Mouse (Mus musculus) large intestine, adult 2 months (tissue): ENCODE data around the gene Sp3. TPM values are rescaled to one million over a fixed set of nuclear protein-coding genes. Genes with fewer than 3 reads are reported as not detected.
"Not testable (repeated sequence)": the region's sequence is repeated elsewhere in the genome, so short reads cannot be mapped to it uniquely, and the experiment has no call there.

Experiments
- DNase-seq: peaks from one replicate; pipeline ENCODE4 v3.0.0-alpha.2; 2012; ENCODE audit warnings: low read depth, low spot score
- WGBS: fragments of 180-500 bp; shearing (Covaris S2); methylation state at CpG from one replicate; pipeline ENCODE4 v1.1.7; 2018; 5-methylcytosine and 5-hydroxymethylcytosine counted together
- polyA plus RNA-seq: library from polyadenylated mRNA; depleted of rRNA; stranded (reverse); fragments of >200 nt; gene quantifications from 2 replicates; pipeline ENCODE4 v1.2.3, GENCODE M21; 2012

The Sp3 gene
- polyA plus RNA-seq, 1 experiment: 13.3 TPM

- no peak for DNase-seq
- WGBS: 42% methylated on average over 9 of the region's 9 CpGs
Measured at GRCm38 (mm10) chr2:72995346-72996097, 15.3 kb upstream of the Sp3 start.

DNA sequence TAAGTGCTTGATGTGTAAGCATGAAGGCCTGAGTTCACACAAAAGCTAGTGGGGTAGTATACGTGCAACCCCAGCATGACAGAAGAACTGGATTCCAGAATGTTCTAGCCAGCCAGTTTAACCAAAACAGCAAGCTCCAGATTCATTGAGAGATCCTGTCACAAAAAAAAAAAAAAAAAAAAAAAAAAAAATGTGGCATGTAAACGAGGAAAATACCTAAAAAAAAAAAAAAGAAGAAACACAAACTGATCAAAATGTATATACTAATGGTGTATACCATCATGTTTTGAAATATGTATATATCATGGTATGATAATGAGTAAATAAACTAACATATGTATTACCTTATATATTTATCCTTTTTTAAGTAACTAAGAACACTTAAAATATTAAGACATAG is 13.9 kb upstream of the Sp3 start:
- DNase-seq: no peak
- 75% methylated on average over 2 of the region's 2 CpGs for WGBS

DNA sequence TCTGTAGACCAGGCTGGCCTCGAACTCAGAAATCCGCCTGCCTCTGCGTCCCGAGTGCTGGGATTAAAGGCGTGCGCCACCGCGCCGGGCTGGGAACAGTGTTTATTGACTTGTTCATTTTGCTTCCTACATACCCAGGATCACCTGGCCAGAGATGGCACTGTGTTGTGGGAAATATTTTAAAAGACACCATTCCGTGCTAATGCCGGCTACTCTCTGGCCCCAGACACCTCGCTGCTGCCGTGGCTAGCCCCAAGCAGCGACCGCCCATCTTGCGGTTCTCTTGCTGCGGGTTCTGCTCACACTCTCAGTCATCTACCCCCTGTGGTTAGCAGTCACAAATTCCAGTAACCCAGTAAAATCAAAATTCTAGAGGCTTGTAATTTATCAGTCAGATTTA is 12.3 kb upstream of the Sp3 start:
- no peak for DNase-seq
- WGBS: 98% methylated on average over 17 of the region's 17 CpGs

GRCm38 (mm10) chr2:72988945-72989344 is 8.7 kb upstream of the Sp3 start:
- 93% methylated on average over 9 of the region's 9 CpGs for WGBS
- not testable (repeated sequence) for DNase-seq

GRCm38 (mm10) chr2:72986616-72987015 is 6.4 kb upstream of the Sp3 start, which contains the start of gene Gm11084:
Gene Gm11084 (minus strand): TSS chr2:72986716.
- WGBS: 95% methylated on average over 5 of the region's 5 CpGs
- no peak for DNase-seq

DNA sequence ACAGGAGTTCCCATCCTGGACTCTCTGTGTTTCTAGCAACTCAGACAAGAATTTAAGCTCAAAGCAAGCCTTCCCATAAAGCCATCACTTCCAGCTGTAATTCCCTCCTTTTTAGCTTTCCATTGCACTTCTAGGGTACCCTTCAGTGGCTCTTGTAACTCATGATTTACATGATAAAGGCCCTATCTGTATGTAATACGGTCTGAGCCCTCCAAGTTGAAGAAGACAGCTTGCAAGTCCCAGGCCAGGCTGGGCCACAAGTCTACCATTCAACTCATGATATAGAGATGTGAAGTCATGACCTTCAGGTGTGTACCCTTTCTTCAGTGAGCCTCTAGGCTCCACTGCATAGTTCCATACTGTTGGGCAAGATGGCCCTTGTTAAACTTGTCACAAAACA is 5.3 kb upstream of the Sp3 start:
- WGBS: 78% methylated on average over 1 of the region's 1 CpGs
- no peak for DNase-seq

DNA sequence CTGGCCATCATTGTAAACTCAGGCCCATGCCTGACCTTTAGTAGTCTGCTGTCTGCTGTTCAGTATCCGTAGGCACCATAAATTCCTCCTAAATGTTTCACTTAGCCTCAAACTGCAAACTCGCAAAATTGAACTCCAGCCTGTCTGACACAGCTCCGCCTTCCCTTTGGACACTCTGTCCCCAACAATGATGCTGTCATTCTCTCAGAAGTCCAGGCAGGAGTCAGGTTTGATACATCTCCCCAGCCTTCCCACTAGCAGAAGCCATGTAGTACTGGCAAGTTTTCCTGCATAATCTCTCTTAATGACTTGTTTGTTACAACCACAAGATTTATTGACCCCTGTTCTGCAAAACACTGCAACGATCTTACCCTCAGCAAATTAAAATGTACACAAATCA is 4.6 kb upstream of the Sp3 start:
- WGBS: 30% methylated on average over 4 of the region's 4 CpGs
- DNase-seq: no peak

DNA sequence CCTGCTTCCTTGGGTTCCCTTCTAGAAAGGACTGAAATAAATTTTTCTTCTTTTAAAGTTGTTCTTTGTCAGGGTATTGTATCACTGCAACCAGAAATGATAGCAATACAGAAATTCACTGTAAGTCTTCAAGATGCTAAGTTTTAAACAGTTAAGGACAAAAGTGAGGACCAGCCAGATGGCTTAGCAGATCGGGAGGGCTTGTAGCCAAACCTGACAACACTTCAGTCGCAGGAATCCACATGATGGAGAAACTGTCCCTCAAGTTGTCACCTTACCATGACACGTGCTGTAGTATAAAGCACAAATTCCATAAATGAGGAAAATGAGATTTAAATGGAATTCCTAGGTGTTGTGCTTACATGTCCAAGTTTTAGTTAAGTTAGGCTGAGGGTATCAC is 3.0 kb upstream of the Sp3 start:
- WGBS: 93% methylated on average over 3 of the region's 3 CpGs

GRCm38 (mm10) chr2:72982110-72982785 is 2.0 kb upstream of the Sp3 start:
- DNase-seq: no peak
- WGBS: 83% methylated on average over 7 of the region's 7 CpGs

More for the DNA sequence above, 3.0 kb upstream of the Sp3 start:
- DNase-seq: no peak

- 69% methylated on average over 9 of the region's 9 CpGs for WGBS
- DNase-seq: no peak
Measured at GRCm38 (mm10) chr2:72981441-72982109, 1.3 kb upstream of the Sp3 start.

DNA sequence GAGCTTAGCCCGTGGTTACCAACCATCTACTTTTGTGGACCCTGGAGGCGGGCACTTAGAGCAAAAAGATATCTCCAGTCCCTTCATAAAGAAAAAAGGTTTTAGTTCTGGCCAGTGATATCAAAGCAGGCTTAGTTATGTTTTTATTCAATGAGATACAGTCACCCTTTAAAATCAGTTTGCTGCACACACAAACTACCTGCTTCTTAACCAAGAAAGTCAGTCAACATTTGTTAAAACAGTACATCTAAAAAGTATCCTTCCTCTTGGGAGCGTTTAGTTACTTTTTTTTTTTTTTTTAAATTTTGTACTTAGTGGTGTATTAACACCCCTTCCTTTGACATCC is 802 bp upstream of the Sp3 start:
- 4% methylated on average over 3 of the region's 3 CpGs for WGBS
- DNase-seq: no peak

DNA sequence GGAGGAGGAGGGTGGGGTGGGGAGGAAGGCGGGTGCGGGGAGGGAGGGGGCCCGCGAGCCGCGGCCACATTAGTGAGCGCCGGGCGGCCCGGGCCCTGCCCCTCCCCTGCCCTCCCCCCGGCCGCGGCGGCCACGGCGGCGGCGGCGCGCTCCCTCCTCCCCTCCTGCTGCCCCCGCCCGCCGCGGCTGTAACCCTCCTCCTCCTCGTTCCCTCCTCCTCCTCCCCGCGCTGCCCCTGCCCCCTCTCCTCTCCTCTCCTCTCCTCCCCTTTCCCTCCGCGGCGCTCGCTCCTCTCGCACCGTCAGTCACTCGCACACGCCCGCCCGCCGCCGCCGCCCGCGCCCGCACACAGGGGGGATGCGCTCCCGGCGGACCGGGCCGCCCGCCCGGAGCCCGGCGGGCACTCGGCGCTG is 581 bp downstream of the Sp3 start:
- DNase-seq: no peak
- 1% methylated on average over 26 of the region's 54 CpGs for WGBS

DNA sequence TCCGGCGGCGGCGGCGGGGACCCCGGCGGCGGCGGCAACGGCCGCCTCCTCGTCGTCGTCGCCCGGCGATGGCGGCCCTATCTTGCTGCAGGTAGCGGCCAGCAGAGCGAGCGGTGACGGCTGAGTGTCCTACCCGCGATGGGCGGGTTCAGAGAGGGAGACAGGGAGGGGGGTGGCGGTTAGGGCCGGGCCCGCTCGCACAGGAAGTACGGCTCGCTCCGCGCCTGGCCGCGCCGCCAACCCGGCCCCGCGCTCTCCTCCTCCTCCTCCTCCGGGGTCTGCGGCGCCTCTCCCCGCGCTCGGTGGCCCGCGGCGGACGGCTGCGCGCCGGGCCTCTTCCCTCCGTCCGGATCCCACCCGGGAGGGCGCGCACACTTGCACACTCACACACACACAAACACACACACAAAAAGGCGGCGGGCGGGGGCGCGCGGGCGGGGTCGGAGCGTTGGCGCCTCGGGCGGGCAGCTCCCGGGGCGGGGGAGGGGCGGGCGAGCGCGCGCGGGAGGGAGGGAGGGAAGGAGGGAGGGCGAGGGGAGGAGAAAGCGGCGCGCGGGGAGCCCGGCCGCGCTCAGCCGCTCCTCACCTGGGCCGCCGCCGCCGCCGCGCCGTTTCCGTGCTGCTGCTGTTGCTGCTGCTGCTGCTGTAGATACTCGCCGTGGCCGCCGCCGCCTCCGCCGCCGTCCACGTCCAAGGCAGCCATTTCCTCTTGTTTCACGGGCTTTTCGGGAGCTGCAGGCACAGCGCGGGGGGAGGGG is 1.2 kb downstream of the Sp3 start:
- under 1% methylated on average over 75 of the region's 107 CpGs for WGBS
- no peak for DNase-seq

DNA sequence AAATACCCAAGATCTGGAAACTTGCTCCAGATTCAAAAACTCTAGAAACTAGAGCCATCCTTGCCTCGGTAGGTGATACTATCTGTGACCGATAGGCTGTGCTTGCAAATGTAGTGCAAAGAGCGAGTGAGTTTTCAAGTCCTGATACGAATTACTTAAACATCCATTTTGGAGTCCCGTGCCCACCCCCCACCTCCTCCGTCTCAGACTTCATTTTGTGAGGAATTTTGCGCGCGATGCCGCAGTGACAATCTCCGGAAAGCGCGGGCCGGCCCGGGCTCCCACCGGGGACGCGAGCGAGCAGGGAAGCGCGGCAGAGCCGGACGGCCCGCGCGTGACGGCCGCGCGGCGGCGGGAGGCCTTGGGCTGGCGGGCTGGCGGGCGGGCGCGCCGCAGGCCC is 1.8 kb downstream of the Sp3 start:
- WGBS: under 1% methylated on average over 38 of the region's 38 CpGs
- DNase-seq: no peak

DNA sequence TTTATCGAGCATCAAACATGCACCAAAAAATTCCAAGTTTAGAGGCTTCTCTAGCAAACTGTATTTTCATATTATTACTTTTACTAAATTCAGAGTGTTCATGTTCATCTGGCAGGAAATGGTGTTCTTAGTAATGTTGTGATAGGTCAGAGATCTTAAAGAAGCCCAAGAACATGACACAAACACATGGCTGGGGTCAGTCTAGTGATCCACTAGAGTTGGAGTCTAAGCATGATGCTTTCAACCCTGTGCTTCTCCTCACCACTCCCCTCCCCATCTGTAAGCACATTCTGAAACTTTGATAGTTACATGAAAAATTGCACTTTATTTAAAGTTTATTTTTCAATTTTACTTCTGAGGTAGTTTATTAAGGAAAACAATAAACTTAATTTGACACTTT is 3.0 kb downstream of the Sp3 start:
- 36% methylated on average over 1 of the region's 1 CpGs for WGBS
- no peak for DNase-seq

DNA sequence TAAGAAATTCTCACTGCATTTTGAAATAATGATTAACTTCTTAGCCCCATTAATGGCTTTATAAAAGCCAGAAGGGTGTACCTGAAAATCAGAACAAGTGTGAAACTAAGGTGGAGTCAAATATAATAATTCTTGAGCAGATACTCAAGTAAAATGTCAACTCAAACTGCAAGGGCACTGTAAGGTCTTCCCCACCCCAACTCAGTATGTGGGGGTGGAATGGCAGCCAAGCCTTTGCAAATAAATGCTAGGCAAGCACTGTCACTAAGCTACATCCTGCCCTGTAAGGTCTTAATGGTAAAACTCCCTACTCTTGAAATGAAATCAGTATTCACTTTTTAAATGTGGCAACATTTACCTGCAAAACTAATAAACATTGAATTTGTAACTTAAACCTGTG is 4.2 kb downstream of the Sp3 start:
- DNase-seq: no peak

DNA sequence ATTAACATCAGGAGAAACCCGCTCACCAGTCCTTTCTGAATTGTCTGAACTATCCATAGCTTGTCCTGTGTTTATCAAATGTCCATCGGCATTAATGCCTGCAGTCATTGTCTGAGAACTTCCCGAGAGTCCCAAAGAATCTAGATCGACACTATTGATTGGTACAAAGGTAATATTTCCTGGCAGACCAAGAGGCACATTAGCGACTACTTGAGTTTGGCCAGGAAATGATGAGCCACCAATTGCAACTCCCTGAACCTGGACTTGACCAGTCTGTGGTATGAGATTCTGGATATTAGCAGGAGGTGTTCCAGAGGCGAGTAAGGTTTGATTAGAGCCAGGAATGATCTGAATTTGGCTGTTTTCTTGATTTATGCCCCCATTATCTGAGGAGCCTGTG is 9.4 kb downstream of the Sp3 start:
- no peak for DNase-seq
- WGBS: 93% methylated on average over 6 of the region's 6 CpGs

DNA sequence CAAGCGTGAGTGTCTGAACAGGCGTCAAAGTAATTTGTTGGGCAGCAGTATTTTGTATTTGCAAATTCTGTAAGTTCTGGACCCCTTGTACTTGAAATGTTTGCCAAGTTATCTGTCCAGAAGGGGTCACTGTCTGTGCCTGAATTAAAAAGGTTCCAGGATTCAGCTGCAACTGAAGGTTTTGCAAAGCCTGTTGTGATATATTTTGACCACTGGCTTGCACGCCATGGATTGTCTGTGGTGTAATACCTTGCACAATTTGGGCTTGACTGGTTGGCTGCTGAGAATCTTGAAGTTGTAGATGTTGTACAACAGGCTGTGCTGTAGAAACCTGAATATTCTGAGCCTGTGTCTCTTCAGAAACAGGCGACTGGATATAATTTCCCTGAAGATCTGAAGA is 9.9 kb downstream of the Sp3 start:
- DNase-seq: no peak
- WGBS: 94% methylated on average over 4 of the region's 4 CpGs

- no peak for DNase-seq
- 91% methylated on average over 1 of the region's 1 CpGs for WGBS
Measured at GRCm38 (mm10) chr2:72968536-72968935, 11.7 kb downstream of the Sp3 start.

DNA sequence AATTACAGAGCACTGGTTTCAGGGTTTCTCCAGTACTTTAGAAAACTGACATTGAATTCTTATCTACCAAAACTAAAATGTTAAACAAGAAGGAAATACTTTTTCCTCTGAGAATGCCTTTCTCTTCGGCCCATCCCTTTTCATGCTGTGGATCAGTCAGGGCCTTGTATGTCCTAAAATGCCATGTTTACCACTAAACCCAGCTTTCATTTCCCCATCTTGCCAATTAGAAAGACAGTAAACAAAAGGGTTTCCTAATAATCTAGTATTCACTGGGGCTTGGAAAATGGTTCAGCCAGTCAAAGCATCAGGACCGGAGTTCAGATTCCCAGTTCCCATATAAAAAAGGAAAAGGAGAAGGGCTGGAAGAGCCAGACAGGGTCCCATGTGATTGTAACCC is 14.8 kb downstream of the Sp3 start:
- DNase-seq: no peak
- 83% methylated on average over 2 of the region's 2 CpGs for WGBS
